Mouse (Mus musculus) MEL (cell line): ENCODE measurements around the gene Naaladl2. TPM values are rescaled to one million over a fixed set of nuclear protein-coding genes. Genes with fewer than 3 reads are reported as not detected.

Source experiments
- DNase-seq: peaks from one replicate; pipeline ENCODE4 v3.0.0; 2011; ENCODE audit warnings: low read depth, low spot score
- H3K27ac ChIP-seq: 2 replicates; pipeline ENCODE4 v1.5.1; 2012; ENCODE audit warnings: low read depth, mild to moderate bottlenecking, control low read depth, low read length, moderate library complexity; ENCODE audit not compliant: control insufficient read depth
- H3K27me3 ChIP-seq, 2 experiments: fragments of 150-350 bp in 1 of 2; sonication (generic) in 1 of 2; 2 replicates each; pipeline ENCODE4 v1.6.1; 2012; ENCODE audit warnings: low read length in 2 of 2, mild to moderate bottlenecking in 2 of 2, improper control_type of control experiment in 1 of 2, moderate library complexity in 1 of 2; ENCODE audit not compliant: insufficient read depth in 2 of 2, control insufficient read depth in 1 of 2
- H3K36me3 ChIP-seq, 2 experiments: 2 replicates each; pipeline ENCODE4 v1.6.1; 2012 to 2014; ENCODE audit warnings: low read length in 2 of 2, improper control_type of control experiment in 1 of 2, inconsistent platforms in 1 of 2, mild to moderate bottlenecking in 1 of 2; ENCODE audit not compliant: insufficient read depth in 2 of 2, control insufficient read depth in 1 of 2
- H3K4me1 ChIP-seq, 2 experiments: fragments of 150-350 bp in 1 of 2; sonication (generic) in 1 of 2; 2 replicates each; pipeline ENCODE4 v1.6.1; 2012; ENCODE audit warnings: low read length in 2 of 2, improper control_type of control experiment in 1 of 2, mild to moderate bottlenecking in 1 of 2; ENCODE audit not compliant: insufficient read depth in 2 of 2, control insufficient read depth in 1 of 2
- H3K4me3 ChIP-seq, 2 experiments: fragments of 150-350 bp in 1 of 2; sonication (generic) in 1 of 2; 2 replicates each; pipeline ENCODE4 v1.5.1; 2012; ENCODE audit warnings: low read depth in 2 of 2, low read length in 2 of 2, mild to moderate bottlenecking in 2 of 2, moderate library complexity in 2 of 2, control low read depth in 1 of 2, improper control_type of control experiment in 1 of 2; ENCODE audit not compliant: control insufficient read depth in 1 of 2, insufficient read depth in 1 of 2
- H3K79me2 ChIP-seq: 2 replicates; pipeline ENCODE4 v1.6.1; 2012; ENCODE audit warnings: mild to moderate bottlenecking, low read length, moderate library complexity; ENCODE audit not compliant: control insufficient read depth, poor library complexity, insufficient read depth
- H3K9ac ChIP-seq: 2 replicates; pipeline ENCODE4 v1.6.1; 2012; ENCODE audit warnings: low read depth, mild to moderate bottlenecking, control low read depth, low read length, moderate library complexity; ENCODE audit not compliant: control insufficient read depth, poor library complexity, severe bottlenecking
- H3K9me3 ChIP-seq: fragments of 150-350 bp; sonication (generic); replicated peaks from 2 replicates; pipeline ENCODE4 v1.6.1; 2012; ENCODE audit warnings: mild to moderate bottlenecking, low read length, improper control_type of control experiment, moderate library complexity; ENCODE audit not compliant: insufficient read depth
- BHLHE40 ChIP-seq: IDR thresholded peaks from 2 replicates; pipeline ENCODE4 v1.6.1; 2012; ENCODE audit warnings: low read depth, mild to moderate bottlenecking, inconsistent platforms, low read length, improper control_type of control experiment, borderline replicate concordance
- CHD2 ChIP-seq: IDR thresholded peaks from 2 replicates; pipeline ENCODE4 v1.6.1; 2011; ENCODE audit warnings: low read length, improper control_type of control experiment
- E2F4 ChIP-seq: IDR thresholded peaks from 2 replicates; pipeline ENCODE4 v1.6.1; 2011; ENCODE audit warnings: low read depth, low read length, improper control_type of control experiment, borderline replicate concordance
- EP300 ChIP-seq, 2 experiments: IDR thresholded peaks; 2 replicates each; pipeline ENCODE4 v1.6.1; 2011; ENCODE audit warnings: improper control_type of control experiment in 2 of 2, low read length in 2 of 2, low read depth in 1 of 2, mild to moderate bottlenecking in 1 of 2
- ETS1 ChIP-seq: IDR thresholded peaks from 2 replicates; pipeline ENCODE4 v1.6.1; 2012; ENCODE audit warnings: low read depth, mild to moderate bottlenecking, inconsistent platforms, low read length, improper control_type of control experiment, moderate library complexity
- GATA1 ChIP-seq: IDR thresholded peaks from 2 replicates; pipeline ENCODE4 v1.6.1; 2011; ENCODE audit warnings: low read depth, low read length, improper control_type of control experiment
- HCFC1 ChIP-seq: IDR thresholded peaks from 2 replicates; pipeline ENCODE4 v1.6.1; 2012; ENCODE audit warnings: low read depth, mild to moderate bottlenecking, inconsistent platforms, low read length, improper control_type of control experiment, moderate library complexity
- JUND ChIP-seq: IDR thresholded peaks from 2 replicates; pipeline ENCODE4 v1.6.1; 2011; ENCODE audit warnings: low read depth, mild to moderate bottlenecking, improper control_type of control experiment, low read length
- MAFK ChIP-seq: IDR thresholded peaks from 2 replicates; pipeline ENCODE4 v1.6.1; 2011; ENCODE audit warnings: low read depth, mild to moderate bottlenecking, low read length, improper control_type of control experiment, borderline replicate concordance
- MAX ChIP-seq: IDR thresholded peaks from 2 replicates; pipeline ENCODE4 v1.6.1; 2011; ENCODE audit warnings: low read length, improper control_type of control experiment
- MEF2A ChIP-seq: IDR thresholded peaks from 2 replicates; pipeline ENCODE4 v1.6.1; 2014; ENCODE audit warnings: low read depth, mild to moderate bottlenecking, inconsistent platforms, low read length, improper control_type of control experiment; ENCODE audit not compliant: poor library complexity, insufficient replicate concordance, severe bottlenecking; ENCODE audit errors: extremely low read depth
- MXI1 ChIP-seq: IDR thresholded peaks from 2 replicates; pipeline ENCODE4 v1.6.1; 2011; ENCODE audit warnings: mild to moderate bottlenecking, low read depth, low read length, improper control_type of control experiment
- MYB ChIP-seq: IDR thresholded peaks from 2 replicates; pipeline ENCODE4 v1.6.1; 2011; ENCODE audit warnings: mild to moderate bottlenecking, low read depth, low read length, improper control_type of control experiment
- NRF1 ChIP-seq: IDR thresholded peaks from 2 replicates; pipeline ENCODE4 v1.6.1; 2014; ENCODE audit warnings: low read depth, mild to moderate bottlenecking, inconsistent platforms, low read length, improper control_type of control experiment, moderate library complexity; ENCODE audit not compliant: poor library complexity, insufficient read depth, severe bottlenecking
- POLR2AphosphoS2 ChIP-seq: IDR thresholded peaks from 2 replicates; pipeline ENCODE4 v1.6.1; 2011; ENCODE audit warnings: low read length, improper control_type of control experiment
- RAD21 ChIP-seq: IDR thresholded peaks from 2 replicates; pipeline ENCODE4 v1.6.1; 2011; ENCODE audit warnings: mild to moderate bottlenecking, low read depth, low read length, improper control_type of control experiment
- RCOR1 ChIP-seq: IDR thresholded peaks from 2 replicates; pipeline ENCODE4 v1.6.1; 2012; ENCODE audit warnings: low read depth, mild to moderate bottlenecking, inconsistent platforms, low read length, improper control_type of control experiment
- SMC3 ChIP-seq: IDR thresholded peaks from 2 replicates; pipeline ENCODE4 v1.6.1; 2011; ENCODE audit warnings: low read depth, low read length, improper control_type of control experiment
- TAL1 ChIP-seq: IDR thresholded peaks from 2 replicates; pipeline ENCODE4 v1.6.1; 2012; ENCODE audit warnings: mild to moderate bottlenecking, inconsistent platforms, low read length, moderate library complexity, mixed read lengths
- TBP ChIP-seq: IDR thresholded peaks from 2 replicates; pipeline ENCODE4 v1.8.0; 2011; ENCODE audit warnings: low read depth, low read length, improper control_type of control experiment
- TCF12 ChIP-seq: IDR thresholded peaks from 2 replicates; pipeline ENCODE4 v1.6.1; 2014; ENCODE audit warnings: low read depth, mild to moderate bottlenecking, inconsistent platforms, low read length, improper control_type of control experiment, moderate library complexity
- ZC3H11A ChIP-seq: IDR thresholded peaks from 2 replicates; pipeline ENCODE4 v1.6.1; 2012; ENCODE audit warnings: low read depth, mild to moderate bottlenecking, inconsistent platforms, low read length, improper control_type of control experiment
- ZNF384 ChIP-seq: IDR thresholded peaks from 2 replicates; pipeline ENCODE4 v1.6.1; 2012; ENCODE audit warnings: low read depth, mild to moderate bottlenecking, inconsistent platforms, low read length, improper control_type of control experiment
- polyA plus RNA-seq, 2 experiments: library from polyadenylated mRNA; stranded (reverse) in 1 of 2; unstranded in 1 of 2; fragments of >175 nt in 1 of 2; fragments of >200 nt in 1 of 2; gene quantifications; 2 replicates each; pipeline versions ENCODE4 v1.2.1 to v1.2.4; 2012; ENCODE audit warnings: low replicate concordance in 2 of 2, low read depth in 1 of 2; ENCODE audit not compliant: insufficient read length in 2 of 2, insufficient read depth in 1 of 2, missing spikeins in 1 of 2
- total RNA-seq: library from RNA; depleted of rRNA; stranded (reverse); fragments of 300-350 nt; gene quantifications from 2 replicates; pipeline ENCODE4 v1.2.3, GENCODE M21; 2012

Gene Naaladl2
- total and polyA plus RNA-seq, 3 experiments, result 0.17 TPM; not detected in 2

DNA sequence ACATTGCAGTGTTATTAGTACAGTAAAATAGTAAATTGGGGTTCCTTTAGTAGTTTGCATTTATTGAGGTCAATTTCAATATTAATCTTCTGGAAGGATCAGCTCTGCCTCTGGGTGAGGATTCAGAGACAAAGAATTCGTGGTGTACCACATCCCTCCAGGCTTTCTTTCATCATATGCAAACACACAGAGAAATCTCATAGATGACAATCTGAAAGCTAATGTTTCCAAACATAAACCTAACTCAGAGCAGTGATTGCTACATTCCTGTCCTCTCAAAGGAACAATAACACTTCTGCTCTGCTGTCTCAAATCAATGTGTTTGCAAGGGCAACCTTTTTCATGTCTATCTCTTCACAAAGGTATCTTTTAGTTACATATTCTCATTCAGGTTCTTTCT, 478.7 kb downstream of the Naaladl2 start:
- no peaks in the 10 kb centered on the region for H3K9me3 ChIP-seq
- H3K4me1 ChIP-seq, result peaks cover 2 to 4% of the 10 kb centered on the region in 2 experiments; a peak in 2 of 4 replicates
- no peak overlapping the region for H3K9ac ChIP-seq
- DNase-seq, result no peak
- TF ChIP-seq MEF2A, result no peak
- no peak for TF ChIP-seq MAFK
- TF ChIP-seq JUND, result no peak
- TF ChIP-seq MXI1, result no peak
- no peak for TF ChIP-seq EP300 (IDR thresholded peaks at IDR 0.05; ENCODE audit: low read depth in 1 of 2, low read length in 2 of 2)
- no peak for TF ChIP-seq TCF12
- no peak for TF ChIP-seq MAX
- no peak for TF ChIP-seq BHLHE40
- TF ChIP-seq SMC3, result no peak
- TF ChIP-seq E2F4, result no peak
- no peak for TF ChIP-seq ZC3H11A
- no peak for TF ChIP-seq CHD2
- no peak for TF ChIP-seq TBP
- H3K4me3 ChIP-seq, result no peak overlapping the region
- no peaks in the 10 kb centered on the region for H3K27me3 ChIP-seq
- H3K27ac ChIP-seq, result no peak overlapping the region
- no peaks in the 10 kb centered on the region for H3K79me2 ChIP-seq
- H3K36me3 ChIP-seq, result peaks cover 0 to 7% of the 10 kb centered on the region in 2 experiments; a peak in 2 of 4 replicates

DNA sequence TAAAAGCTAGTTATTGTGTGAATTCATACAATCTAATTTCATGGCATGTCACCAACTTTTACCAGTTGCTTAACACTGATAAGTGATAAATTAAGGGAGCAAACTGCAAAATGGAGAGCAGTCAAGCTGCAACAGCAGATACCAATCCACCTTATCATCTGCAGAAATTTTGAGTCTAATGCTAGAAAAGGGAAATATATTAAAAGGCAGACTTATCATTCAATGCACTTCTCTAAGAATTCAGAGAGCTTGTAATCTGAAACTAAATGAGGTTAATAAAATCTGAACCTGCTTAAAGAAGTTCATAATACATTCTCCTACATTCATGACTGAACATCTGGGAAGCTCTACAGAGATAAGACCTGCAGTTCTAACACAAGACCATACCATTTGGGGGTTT, 480.3 kb downstream of the Naaladl2 start:
- no peak overlapping the region for H3K9ac ChIP-seq
- peaks cover 0 to 7% of the 10 kb centered on the region in 2 experiments; a peak in 2 of 4 replicates for H3K36me3 ChIP-seq

More for the DNA sequence above, 480.3 kb downstream of the Naaladl2 start:
- H3K9me3 ChIP-seq, result no peaks in the 10 kb centered on the region
- no peaks in the 10 kb centered on the region for H3K27me3 ChIP-seq
- H3K79me2 ChIP-seq, result no peaks in the 10 kb centered on the region
- no peak overlapping the region for H3K4me3 ChIP-seq
- DNase-seq, result peak; percentile 80
- H3K4me1 ChIP-seq, result peaks cover 2 to 4% of the 10 kb centered on the region in 2 experiments; a peak in 2 of 4 replicates
- TF ChIP-seq MEF2A (peak; percentile 64; the same call in 1 of the 2 replicates), TAL1 (peak; percentile 79), ETS1 (peak; percentile 86), E2F4 (no peak), SMC3 (no peak; the same call in 1 of the 2 replicates), MAFK (peak; percentile 69), MYB (0 out of 2 replicates have a peak, but pooled peaks have one; percentile 57), RCOR1 (peak; percentile 98; the same call in 1 of the 2 replicates), TCF12 (peak; percentile 98), NRF1 (no peak), BHLHE40 (peak; percentile 67; the same call in 1 of the 2 replicates), POLR2AphosphoS2 (0 out of 2 replicates have a peak, but pooled peaks have one; percentile 48), RAD21 (no peak; the same call in 1 of the 2 replicates), EP300 (IDR thresholded peaks at IDR 0.05; ENCODE audit: low read depth in 1 of 2, low read length in 2 of 2) (peak; percentile 98 to 99), HCFC1 (0 out of 2 replicates have a peak, but pooled peaks have one; percentile 15), CHD2 (0 out of 2 replicates have a peak, but pooled peaks have one; percentile 25), GATA1 (peak; percentile 99), ZNF384 (no peak)
- TF ChIP-seq, all 39 proteins: peak for 13
- no peak overlapping the region for H3K27ac ChIP-seq
